Mouse (Mus musculus): ENCODE measurements around the gene Plekho2. TPM values are rescaled to one million over a fixed set of nuclear protein-coding genes. Genes with fewer than 3 reads are reported as not detected.

Plekho2 gene
- polyA plus RNA-seq, 1 experiment = 55.8 TPM

- peaks cover 35% of the 10 kb centered on the region; the same call in 1 of the 2 replicates for H3K4me1 ChIP-seq (ENCODE audit: control insufficient read depth, insufficient read depth, insufficient read length)
- H3K27me3 ChIP-seq (ENCODE audit: control insufficient read depth, insufficient read depth, low read length) = no peaks in the 10 kb centered on the region
- H3K27ac ChIP-seq (ENCODE audit: insufficient read depth, low read length) = peak overlapping the region; percentile 88
- no peak for DNase-seq (ENCODE audit: low read depth in 1 of 2, low spot score in 2 of 2)
- H3K4me3 ChIP-seq (ENCODE audit: extremely low read depth, insufficient read depth, insufficient read length) = no peak overlapping the region
- no peak for TF ChIP-seq POLR2A (IDR thresholded peaks at IDR 0.05; ENCODE audit: low read depth, low read length)
- no peak for TF ChIP-seq CTCF (IDR thresholded peaks at IDR 0.05; ENCODE audit: extremely low read depth, insufficient read depth, insufficient read length, insufficient replicate concordance)
- WGBS = 93% methylated on average over 3 of the region's 3 CpGs
- no peaks in the 10 kb centered on the region for H3K36me3 ChIP-seq (ENCODE audit: control insufficient read depth, insufficient read depth, low read length)
Observed at GRCm38 (mm10) chr9:65534111-65534510, 45.7 kb downstream of the Plekho2 start.

GRCm38 (mm10) chr9:65532986-65533385 lies 46.9 kb downstream of the Plekho2 start:
- WGBS = 40% methylated on average over 8 of the region's 8 CpGs
- Histone ChIP-seq H3K36me3 (ENCODE audit: control insufficient read depth, insufficient read depth, low read length) (no peaks in the 10 kb centered on the region), H3K4me3 (ENCODE audit: extremely low read depth, insufficient read depth, insufficient read length) (no peak overlapping the region), H3K27ac (ENCODE audit: insufficient read depth, low read length) (peak overlapping the region; percentile 43), H3K4me1 (ENCODE audit: control insufficient read depth, insufficient read depth, insufficient read length) (peaks cover 31% of the 10 kb centered on the region; the same call in 1 of the 2 replicates), H3K27me3 (ENCODE audit: control insufficient read depth, insufficient read depth, low read length) (no peaks in the 10 kb centered on the region)
- no peak for DNase-seq (ENCODE audit: low read depth in 1 of 2, low spot score in 2 of 2)
- TF ChIP-seq POLR2A (IDR thresholded peaks at IDR 0.05; ENCODE audit: low read depth, low read length) (no peak), CTCF (IDR thresholded peaks at IDR 0.05; ENCODE audit: extremely low read depth, insufficient read depth, insufficient read length, insufficient replicate concordance) (no peak)

- DNase-seq (ENCODE audit: low read depth in 1 of 2, low spot score in 2 of 2) = no peak
- Histone ChIP-seq H3K4me1 (ENCODE audit: control insufficient read depth, insufficient read depth, insufficient read length) (peaks cover 24% of the 10 kb centered on the region; the same call in 1 of the 2 replicates), H3K36me3 (ENCODE audit: control insufficient read depth, insufficient read depth, low read length) (no peaks in the 10 kb centered on the region), H3K27me3 (ENCODE audit: control insufficient read depth, insufficient read depth, low read length) (no peaks in the 10 kb centered on the region), H3K27ac (ENCODE audit: insufficient read depth, low read length) (no peak overlapping the region), H3K4me3 (ENCODE audit: extremely low read depth, insufficient read depth, insufficient read length) (no peak overlapping the region)
- WGBS = 94% methylated on average over 5 of the region's 5 CpGs
- TF ChIP-seq CTCF (IDR thresholded peaks at IDR 0.05; ENCODE audit: extremely low read depth, insufficient read depth, insufficient read length, insufficient replicate concordance) = no peak
- no peak for TF ChIP-seq POLR2A (IDR thresholded peaks at IDR 0.05; ENCODE audit: low read depth, low read length)
Observed at GRCm38 (mm10) chr9:65531283-65531682, 48.6 kb downstream of the Plekho2 start.

GRCm38 (mm10) chr9:65529659-65530058 lies 50.2 kb downstream of the Plekho2 start:
- H3K36me3 ChIP-seq (ENCODE audit: control insufficient read depth, insufficient read depth, low read length) = no peaks in the 10 kb centered on the region
- H3K4me3 ChIP-seq (ENCODE audit: extremely low read depth, insufficient read depth, insufficient read length) = no peak overlapping the region
- no peak overlapping the region for H3K27ac ChIP-seq (ENCODE audit: insufficient read depth, low read length)
- H3K4me1 ChIP-seq (ENCODE audit: control insufficient read depth, insufficient read depth, insufficient read length) = peaks cover 13% of the 10 kb centered on the region; the same call in 1 of the 2 replicates
- WGBS = 78% methylated on average over 8 of the region's 8 CpGs
- no peaks in the 10 kb centered on the region for H3K27me3 ChIP-seq (ENCODE audit: control insufficient read depth, insufficient read depth, low read length)
- no peak for TF ChIP-seq CTCF (IDR thresholded peaks at IDR 0.05; ENCODE audit: extremely low read depth, insufficient read depth, insufficient read length, insufficient replicate concordance)
- TF ChIP-seq POLR2A (IDR thresholded peaks at IDR 0.05; ENCODE audit: low read depth, low read length) = no peak
- DNase-seq (ENCODE audit: low read depth in 1 of 2, low spot score in 2 of 2) = no peak

GRCm38 (mm10) chr9:65528417-65529038 lies 51.3 kb downstream of the Plekho2 start:
- Histone ChIP-seq H3K4me1 (ENCODE audit: control insufficient read depth, insufficient read depth, insufficient read length) (peaks cover 3% of the 10 kb centered on the region; the same call in 1 of the 2 replicates), H3K27me3 (ENCODE audit: control insufficient read depth, insufficient read depth, low read length) (no peaks in the 10 kb centered on the region), H3K36me3 (ENCODE audit: control insufficient read depth, insufficient read depth, low read length) (no peaks in the 10 kb centered on the region), H3K4me3 (ENCODE audit: extremely low read depth, insufficient read depth, insufficient read length) (no peak overlapping the region), H3K27ac (ENCODE audit: insufficient read depth, low read length) (no peak overlapping the region)
- WGBS = 59% methylated on average over 6 of the region's 6 CpGs
- TF ChIP-seq POLR2A (IDR thresholded peaks at IDR 0.05; ENCODE audit: low read depth, low read length) = no peak
- no peak for TF ChIP-seq CTCF (IDR thresholded peaks at IDR 0.05; ENCODE audit: extremely low read depth, insufficient read depth, insufficient read length, insufficient replicate concordance)
- DNase-seq (ENCODE audit: low read depth in 1 of 2, low spot score in 2 of 2) = no peak

GRCm38 (mm10) chr9:65525445-65526195 lies 54.2 kb downstream of the Plekho2 start:
- Histone ChIP-seq H3K27me3 (ENCODE audit: control insufficient read depth, insufficient read depth, low read length) (no peaks in the 10 kb centered on the region), H3K36me3 (ENCODE audit: control insufficient read depth, insufficient read depth, low read length) (no peaks in the 10 kb centered on the region), H3K4me1 (ENCODE audit: control insufficient read depth, insufficient read depth, insufficient read length) (no peaks in the 10 kb centered on the region), H3K4me3 (ENCODE audit: extremely low read depth, insufficient read depth, insufficient read length) (no peak overlapping the region), H3K27ac (ENCODE audit: insufficient read depth, low read length) (no peak overlapping the region)
- TF ChIP-seq POLR2A (IDR thresholded peaks at IDR 0.05; ENCODE audit: low read depth, low read length) (no peak), CTCF (IDR thresholded peaks at IDR 0.05; ENCODE audit: extremely low read depth, insufficient read depth, insufficient read length, insufficient replicate concordance) (no peak)
- WGBS = 85% methylated on average over 10 of the region's 10 CpGs
- DNase-seq (ENCODE audit: low read depth in 1 of 2, low spot score in 2 of 2) = no peak

Measured in spleen, adult 2 months (tissue).